Mouse (Mus musculus) limb, embryonic 11.5 days (tissue): ENCODE data around the gene Aff4. TPM values are rescaled to one million over a fixed set of nuclear protein-coding genes. Genes with fewer than 3 reads are reported as not detected.
"Not testable (repeated sequence)": the region's sequence is repeated elsewhere in the genome, so short reads cannot be mapped to it uniquely, and the experiment has no call there.

Experiments
- ATAC-seq: fragments of 200-750 bp; cut with Nextera tagmentation; 2 replicates; pipeline ENCODE4 v1.8.0; 2017; ENCODE audit warnings: low read depth; ENCODE audit not compliant: insufficient number of reproducible peaks, low FRiP score, low TSS enrichment
- DNase-seq: peaks from one replicate; pipeline ENCODE4 v3.0.0-alpha.2; 2015; ENCODE audit warnings: low spot score
- H3K27ac ChIP-seq: fragments of 300-500 bp; sonication (generic); replicated peaks from 2 replicates; pipeline ENCODE4 v1.5.1; 2014; ENCODE audit warnings: low read depth, mild to moderate bottlenecking, low read length
- H3K27me3 ChIP-seq: fragments of 300-500 bp; sonication (generic); 2 replicates; pipeline ENCODE4 v1.6.1; 2014; ENCODE audit warnings: mild to moderate bottlenecking, low read length, mixed read lengths; ENCODE audit not compliant: control insufficient read depth, insufficient read depth
- H3K36me3 ChIP-seq: fragments of 300-500 bp; sonication (generic); 2 replicates; pipeline ENCODE4 v1.6.1; 2014; ENCODE audit warnings: mild to moderate bottlenecking, low read length, moderate library complexity, mixed read lengths; ENCODE audit not compliant: control insufficient read depth, insufficient read depth
- H3K4me1 ChIP-seq: fragments of 300-500 bp; sonication (generic); 2 replicates; pipeline ENCODE4 v1.6.1; 2014; ENCODE audit warnings: low read length, mixed read lengths; ENCODE audit not compliant: control insufficient read depth, insufficient read depth
- H3K4me2 ChIP-seq: fragments of 300-500 bp; sonication (generic); 2 replicates; pipeline ENCODE4 v1.6.1; 2014; ENCODE audit warnings: low read depth, mild to moderate bottlenecking, moderate library complexity; ENCODE audit not compliant: severe bottlenecking
- H3K4me3 ChIP-seq: fragments of 300-500 bp; sonication (generic); 2 replicates; pipeline ENCODE4 v1.5.1; 2014; ENCODE audit warnings: low read depth, low read length
- H3K9ac ChIP-seq: fragments of 300-500 bp; sonication (generic); 2 replicates; pipeline ENCODE4 v1.6.1; 2014; ENCODE audit warnings: mild to moderate bottlenecking, low read length
- H3K9me3 ChIP-seq: fragments of 300-500 bp; sonication (generic); 2 replicates; pipeline ENCODE4 v1.6.1; 2016; ENCODE audit warnings: low read length; ENCODE audit not compliant: control insufficient read depth
- WGBS: fragments of 180-500 bp; shearing (Covaris S2); extraction: QIAGEN DNeasy Blood & Tissue Kit; methylation state at CpG from one replicate; pipeline ENCODE4 v1.1.7; 2014; 5-methylcytosine and 5-hydroxymethylcytosine counted together
- polyA plus RNA-seq: library from polyadenylated mRNA; unstranded; fragments of >200 nt; fragmentation: Nextera tagmentation; extraction: Ambion mirVana; gene quantifications from 2 replicates; pipeline ENCODE4 v1.2.1, GENCODE M21; 2014

Aff4 gene
- polyA plus RNA-seq, 1 experiment from 2014 or later = 40.1 TPM

- ATAC-seq (no peak), DNase-seq (no peak)
- no peak overlapping the region for H3K9ac ChIP-seq
- H3K27me3 ChIP-seq = no peaks in the 10 kb centered on the region
- H3K9me3 ChIP-seq = no peaks in the 10 kb centered on the region
- no peak overlapping the region for H3K27ac ChIP-seq
- no peak overlapping the region for H3K4me3 ChIP-seq
- H3K36me3 ChIP-seq = peaks cover 26% of the 10 kb centered on the region
- no peak overlapping the region for H3K4me2 ChIP-seq
- H3K4me1 ChIP-seq = no peaks in the 10 kb centered on the region
Measured at GRCm38 (mm10) chr11:53411738-53412137, 61.1 kb downstream of the Aff4 start.

DNA sequence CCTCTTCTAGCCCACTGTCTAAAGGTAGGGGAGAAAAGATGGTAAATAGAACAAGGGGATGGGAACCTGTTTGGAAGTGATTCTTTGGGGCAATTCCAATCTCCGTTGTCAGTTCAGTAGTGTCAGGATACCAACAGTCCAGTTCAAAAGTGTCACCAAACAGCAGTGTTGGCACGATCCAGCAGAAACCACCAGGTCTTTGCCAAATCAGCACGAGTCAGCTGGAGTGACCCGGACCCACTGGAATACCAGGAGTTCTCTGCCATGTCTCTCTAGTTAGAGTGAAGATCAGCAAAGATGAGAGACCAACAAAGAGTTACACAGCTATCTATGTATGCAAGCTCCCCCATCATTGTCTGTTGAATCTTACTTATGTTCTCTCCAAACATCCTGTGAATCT, 63.2 kb downstream of the Aff4 start:
- Histone ChIP-seq H3K4me2 (no peak overlapping the region), H3K9ac (no peak overlapping the region), H3K27me3 (no peaks in the 10 kb centered on the region), H3K4me1 (no peaks in the 10 kb centered on the region), H3K9me3 (no peaks in the 10 kb centered on the region), H3K4me3 (no peak overlapping the region), H3K27ac (no peak overlapping the region), H3K36me3 (peaks cover 19% of the 10 kb centered on the region)
- DNase-seq = no peak
- WGBS = 89% methylated on average over 4 of the region's 4 CpGs
- no peak for ATAC-seq

DNA sequence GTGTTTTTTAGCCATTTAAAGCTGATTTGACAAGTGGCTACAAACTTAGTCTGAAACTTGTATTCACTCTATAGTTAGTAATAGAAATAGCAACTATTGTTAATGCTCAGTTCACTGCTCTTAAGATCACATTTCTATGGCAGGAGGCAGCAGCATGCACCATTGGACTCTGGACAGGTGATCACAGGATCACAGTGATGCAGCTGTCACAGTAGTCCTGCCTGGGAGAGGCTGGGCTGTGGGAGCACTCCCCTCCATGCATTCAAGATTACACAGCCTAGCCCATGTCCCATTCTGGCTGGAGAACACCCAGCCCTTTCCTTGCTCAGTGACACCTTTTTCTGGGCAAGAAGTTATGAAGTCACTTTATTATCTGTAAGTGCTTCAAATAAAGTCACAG, 67.4 kb downstream of the Aff4 start:
- no peak overlapping the region for H3K4me2 ChIP-seq
- DNase-seq = no peak
- no peak for ATAC-seq
- no peaks in the 10 kb centered on the region for H3K9me3 ChIP-seq
- H3K4me1 ChIP-seq = no peaks in the 10 kb centered on the region
- no peak overlapping the region for H3K27ac ChIP-seq
- H3K4me3 ChIP-seq = no peak overlapping the region
- no peak overlapping the region for H3K9ac ChIP-seq
- H3K36me3 ChIP-seq = peaks cover 14% of the 10 kb centered on the region
- H3K27me3 ChIP-seq = no peaks in the 10 kb centered on the region

DNA sequence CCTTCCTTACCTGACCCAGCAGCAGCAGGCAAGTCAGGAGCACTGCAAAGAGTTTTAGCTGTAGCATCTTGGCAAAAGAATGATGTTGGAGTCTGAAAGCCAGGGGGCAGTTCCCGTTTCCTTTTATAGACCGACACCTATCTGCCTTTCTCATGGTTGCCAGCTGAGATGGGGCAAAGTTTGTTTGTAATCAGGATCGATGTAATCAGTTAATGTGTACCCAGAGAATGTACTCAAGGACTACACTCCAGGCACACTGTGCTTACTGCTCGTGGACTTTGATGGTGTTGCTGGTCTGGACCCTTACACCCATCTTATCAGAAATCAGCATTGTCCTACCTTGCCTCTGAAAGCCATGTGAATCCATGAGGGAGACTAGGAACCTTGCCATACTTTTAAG, 72.4 kb downstream of the Aff4 start, which contains the start of gene Leap2:
Gene Leap2 (minus strand): TSS at position 135 of the 400 bp plus-strand sequence.
- Histone ChIP-seq H3K9me3 (no peaks in the 10 kb centered on the region), H3K4me3 (no peak within 1 kb of the TSS), H3K4me2 (no peak within 1 kb of the TSS), H3K9ac (no peak within 1 kb of the TSS), H3K4me1 (no peaks in the 10 kb centered on the region), H3K27me3 (no peaks in the 10 kb centered on the region), H3K36me3 (0 out of 2 replicates have a peak, but pooled peaks cover 2% of the 10 kb centered on the region), H3K27ac (no peak within 1 kb of the TSS)
- DNase-seq (no peak), ATAC-seq (no peak)
- WGBS = 92% methylated on average over 4 of the region's 4 CpGs

DNA sequence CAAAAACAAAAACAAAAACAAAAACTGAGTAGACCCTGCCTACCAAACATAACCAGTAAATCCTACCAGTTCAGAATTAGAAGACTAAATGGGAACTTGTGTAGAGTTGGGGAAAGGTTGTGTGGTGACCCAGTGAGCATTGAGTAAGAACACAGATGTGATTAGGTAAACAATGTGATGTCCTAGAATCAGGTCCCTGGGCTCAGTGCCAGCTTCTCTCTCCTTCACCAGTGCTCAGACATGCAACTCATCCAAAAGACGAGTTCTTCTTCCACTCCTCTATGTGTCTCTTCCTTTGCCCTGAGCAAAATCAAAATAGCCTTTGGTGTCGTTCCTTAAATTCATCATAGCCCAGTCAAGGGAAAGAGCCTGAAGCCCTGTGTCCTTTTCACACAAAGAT, 74.2 kb downstream of the Aff4 start:
- H3K9me3 ChIP-seq = no peaks in the 10 kb centered on the region
- no peak overlapping the region for H3K27ac ChIP-seq
- DNase-seq = no peak
- H3K36me3 ChIP-seq = peaks cover 8% of the 10 kb centered on the region
- H3K4me1 ChIP-seq = peaks cover 4% of the 10 kb centered on the region; the same call in 1 of the 2 replicates
- 94% methylated on average over 2 of the region's 2 CpGs for WGBS
- H3K27me3 ChIP-seq = no peaks in the 10 kb centered on the region
- no peak overlapping the region for H3K4me3 ChIP-seq
- no peak for ATAC-seq
- no peak overlapping the region for H3K9ac ChIP-seq
- H3K4me2 ChIP-seq = no peak overlapping the region

DNA sequence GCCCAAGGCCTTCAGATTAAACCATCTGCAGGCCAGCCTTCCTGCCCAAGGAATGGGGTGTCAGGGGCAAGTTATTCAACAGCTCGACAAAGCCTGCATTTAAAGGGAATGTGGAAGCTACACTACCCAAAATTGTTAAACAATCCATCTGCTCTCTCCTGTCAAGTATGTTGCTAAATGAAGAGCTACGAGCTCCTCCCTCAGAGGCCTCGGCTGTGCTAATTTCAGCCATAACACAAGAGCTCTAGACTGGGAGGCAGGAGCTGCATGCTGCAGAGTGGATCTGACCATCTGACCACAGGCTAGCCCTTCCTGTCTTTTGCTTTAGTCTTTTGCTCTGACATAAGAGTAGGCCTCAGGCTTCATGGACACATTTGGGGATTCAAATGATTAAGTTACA, 74.6 kb downstream of the Aff4 start:
- 66% methylated on average over 3 of the region's 3 CpGs for WGBS
- H3K27ac ChIP-seq = no peak overlapping the region
- H3K4me1 ChIP-seq = peaks cover 5% of the 10 kb centered on the region; the same call in 1 of the 2 replicates
- no peak overlapping the region for H3K9ac ChIP-seq
- H3K4me3 ChIP-seq = no peak overlapping the region
- no peaks in the 10 kb centered on the region for H3K27me3 ChIP-seq
- H3K4me2 ChIP-seq = no peak overlapping the region
- ATAC-seq (no peak), DNase-seq (no peak)
- peaks cover 8% of the 10 kb centered on the region for H3K36me3 ChIP-seq
- no peaks in the 10 kb centered on the region for H3K9me3 ChIP-seq

DNA sequence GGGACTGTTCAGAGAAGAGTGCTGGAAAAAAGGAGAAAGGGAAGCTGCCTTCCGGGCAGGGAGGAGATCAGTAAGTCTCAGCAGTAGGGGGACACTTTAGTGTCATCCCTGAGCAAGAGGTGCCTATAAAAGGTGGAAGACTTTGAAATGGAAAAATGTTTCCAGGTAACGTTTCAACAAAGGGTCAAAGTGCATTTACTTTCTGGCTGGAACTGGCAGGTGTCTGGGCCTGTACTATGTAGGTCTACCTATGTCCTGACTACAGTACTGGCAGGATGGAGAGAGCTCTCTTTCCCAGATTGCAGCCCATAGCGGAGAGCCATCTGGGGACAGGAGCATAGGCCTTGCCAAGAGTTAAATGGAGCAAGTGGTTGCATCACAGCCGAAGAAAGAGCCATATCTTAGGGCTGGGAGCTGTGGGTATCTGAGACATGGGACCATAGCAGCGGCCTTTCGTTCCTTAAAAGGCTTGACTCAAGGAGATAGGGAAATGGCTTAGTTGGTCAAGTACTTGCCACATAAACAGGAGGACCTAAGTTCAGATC, 75.2 kb downstream of the Aff4 start:
- Histone ChIP-seq H3K27me3 (no peaks in the 10 kb centered on the region), H3K36me3 (peaks cover 8% of the 10 kb centered on the region), H3K27ac (no peak overlapping the region), H3K4me1 (peaks cover 5% of the 10 kb centered on the region; the same call in 1 of the 2 replicates), H3K4me2 (no peak overlapping the region), H3K4me3 (no peak overlapping the region), H3K9me3 (no peaks in the 10 kb centered on the region), H3K9ac (no peak overlapping the region)
- 85% methylated on average over 6 of the region's 6 CpGs for WGBS
- DNase-seq = no peak
- ATAC-seq = no peak

- not testable (repeated sequence) for H3K27ac ChIP-seq
- WGBS = 94% methylated on average over 3 of the region's 3 CpGs
Measured at GRCm38 (mm10) chr11:53426914-53427313, 76.3 kb downstream of the Aff4 start.

More at GRCm38 (mm10) chr11:53426914-53427313, 76.3 kb downstream of the Aff4 start:
- DNase-seq, H3K4me3 ChIP-seq, H3K27me3 ChIP-seq, H3K4me1 ChIP-seq, H3K36me3 ChIP-seq, H3K9ac ChIP-seq, H3K4me2 ChIP-seq, H3K9me3 ChIP-seq, ATAC-seq: not testable (repeated sequence)
